Mouse (Mus musculus) liver, embryonic 14.5 days (tissue): ENCODE measurements around the gene Ccrl2. TPM values are rescaled to one million over a fixed set of nuclear protein-coding genes. Genes with fewer than 3 reads are reported as not detected.

Experiments used
- ATAC-seq: fragments of 200-750 bp; cut with Nextera tagmentation; 2 replicates; pipeline ENCODE4 v1.8.0; 2017; ENCODE audit warnings: moderate number of reproducible peaks, mild to moderate bottlenecking, moderate library complexity; ENCODE audit not compliant: insufficient read depth
- DNase-seq, 3 experiments: peaks; one replicate each; pipeline ENCODE4 v3.0.0-alpha.2; 2012 to 2013; ENCODE audit warnings: low read depth in 3 of 3, low spot score in 3 of 3
- H3K27ac ChIP-seq: fragments of 300-500 bp; sonication (generic); 2 replicates; pipeline ENCODE4 v1.5.1; 2014; ENCODE audit warnings: moderate library complexity, mild to moderate bottlenecking, control low read depth, inconsistent platforms
- H3K27me3 ChIP-seq: fragments of 300-500 bp; sonication (generic); 2 replicates; pipeline ENCODE4 v1.6.1; 2014; ENCODE audit warnings: mild to moderate bottlenecking, low read length, moderate library complexity; ENCODE audit not compliant: control insufficient read depth, insufficient read depth
- H3K36me3 ChIP-seq: fragments of 300-500 bp; sonication (generic); replicated peaks from 2 replicates; pipeline ENCODE4 v1.6.1; 2014; ENCODE audit warnings: low read depth; ENCODE audit not compliant: control insufficient read depth, insufficient read depth
- H3K4me1 ChIP-seq, 2 experiments: fragments of 200-500 bp in 1 of 2; fragments of 300-500 bp in 1 of 2; sonication (generic) in 1 of 2; replicated peaks; 2 replicates each; pipeline ENCODE4 v1.6.1; 2012 to 2014; ENCODE audit warnings: antibody characterized with exemption in 1 of 2, inconsistent platforms in 1 of 2, low read length in 1 of 2; ENCODE audit not compliant: control insufficient read depth in 2 of 2, insufficient read depth in 2 of 2
- H3K4me2 ChIP-seq: fragments of 300-500 bp; sonication (generic); 2 replicates; pipeline ENCODE4 v1.6.1; 2014; ENCODE audit warnings: low read depth, mild to moderate bottlenecking, control low read depth, moderate library complexity
- H3K4me3 ChIP-seq, 2 experiments: fragments of 200-500 bp in 1 of 2; fragments of 300-500 bp in 1 of 2; sonication (generic) in 1 of 2; 2 replicates each; pipeline ENCODE4 v1.5.1; 2012 to 2014; ENCODE audit warnings: low read depth in 2 of 2, low read length in 2 of 2, mild to moderate bottlenecking in 2 of 2, control low read depth in 1 of 2, inconsistent platforms in 1 of 2, moderate library complexity in 1 of 2; ENCODE audit not compliant: insufficient read depth in 1 of 2
- H3K9ac ChIP-seq: fragments of 300-500 bp; sonication (generic); replicated peaks from 2 replicates; pipeline ENCODE4 v1.6.1; 2014; ENCODE audit warnings: mild to moderate bottlenecking, control low read depth, moderate library complexity
- H3K9me3 ChIP-seq: fragments of 300-500 bp; sonication (generic); 2 replicates; pipeline ENCODE4 v1.6.1; 2016; ENCODE audit warnings: low read length, mixed read lengths; ENCODE audit not compliant: control insufficient read depth
- CTCF ChIP-seq: IDR thresholded peaks from 2 replicates; pipeline ENCODE4 v1.5.1; 2016; ENCODE audit warnings: antibody characterized with exemption, low read depth, control low read depth
- EP300 ChIP-seq: IDR thresholded peaks from 2 replicates; pipeline ENCODE4 v1.6.1; 2016; ENCODE audit warnings: antibody characterized with exemption, low read depth
- WGBS: fragments of 180-500 bp; shearing (Covaris S2); extraction: QIAGEN DNeasy Blood & Tissue Kit; methylation state at CpG from one replicate; pipeline ENCODE4 v1.1.7; 2014; ENCODE audit not compliant: insufficient replicate concordance; 5-methylcytosine and 5-hydroxymethylcytosine counted together
- polyA plus RNA-seq, 2 experiments: library from polyadenylated mRNA; depleted of rRNA in 1 of 2; stranded (reverse) in 1 of 2; unstranded in 1 of 2; fragments of >200 nt; fragmentation: Nextera tagmentation in 1 of 2; extraction: Ambion mirVana in 1 of 2; gene quantifications; 2 replicates each; pipeline versions ENCODE4 v1.2.1 to v1.2.3; 2012 to 2014

Gene Ccrl2
- polyA plus RNA-seq, 2 experiments, result 8.8 to 16.6 TPM

DNA sequence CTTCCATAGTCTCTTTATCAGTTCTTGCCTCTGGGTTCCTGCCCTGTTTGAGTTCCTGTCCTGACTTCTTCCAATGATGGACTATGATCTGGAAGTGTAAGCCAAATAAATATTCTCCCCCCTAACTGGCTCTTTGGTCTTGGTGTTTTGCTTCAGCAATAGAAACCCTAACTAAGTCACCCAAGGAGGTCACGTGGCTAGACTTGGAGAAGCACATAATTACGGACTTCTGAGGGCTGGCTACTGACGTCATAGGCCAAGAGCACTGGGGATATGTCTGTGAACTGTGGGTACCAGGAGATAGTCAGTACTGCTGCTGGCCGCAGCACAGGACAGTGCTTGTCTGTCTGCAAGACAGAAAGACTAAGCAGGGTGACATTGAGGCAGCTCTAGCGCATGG, 24.4 kb upstream of the Ccrl2 start:
- Histone ChIP-seq H3K27me3 (no peaks in the 10 kb centered on the region), H3K9me3 (no peaks in the 10 kb centered on the region), H3K4me1 (no peaks in the 10 kb centered on the region), H3K9ac (no peak overlapping the region), H3K36me3 (no peaks in the 10 kb centered on the region), H3K4me3 (no peak overlapping the region), H3K27ac (no peak overlapping the region), H3K4me2 (no peak overlapping the region)
- WGBS, result 60% methylated on average over 5 of the region's 5 CpGs
- DNase-seq (no peak), ATAC-seq (no peak)
- TF ChIP-seq EP300 (no peak), CTCF (no peak)

DNA sequence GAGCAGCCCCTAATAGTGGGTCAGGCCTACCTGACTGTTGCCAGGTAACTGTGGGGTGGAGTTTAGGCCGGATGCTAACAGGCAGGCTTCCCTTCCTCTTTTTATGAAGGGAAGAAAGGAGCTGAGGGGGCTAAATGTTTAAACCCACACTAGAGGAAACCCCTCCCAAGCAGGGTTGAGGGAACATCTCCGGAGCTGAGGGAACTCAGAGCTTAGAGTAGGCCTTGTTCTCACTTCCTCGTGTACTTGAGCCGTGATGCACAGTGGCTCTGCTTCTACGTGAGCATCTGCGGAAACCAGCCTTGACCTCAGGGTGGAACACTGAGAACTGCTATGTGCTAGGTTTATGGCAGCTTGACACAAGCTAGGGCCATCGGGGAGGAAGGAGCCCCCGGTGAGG, 23.5 kb upstream of the Ccrl2 start:
- WGBS, result 64% methylated on average over 8 of the region's 8 CpGs
- Histone ChIP-seq H3K4me2 (no peak overlapping the region), H3K27me3 (no peaks in the 10 kb centered on the region), H3K9me3 (no peaks in the 10 kb centered on the region), H3K36me3 (no peaks in the 10 kb centered on the region), H3K4me3 (no peak overlapping the region), H3K27ac (no peak overlapping the region), H3K4me1 (no peaks in the 10 kb centered on the region), H3K9ac (no peak overlapping the region)
- no peak for ATAC-seq
- no peak for DNase-seq
- TF ChIP-seq EP300 (no peak), CTCF (no peak)

DNA sequence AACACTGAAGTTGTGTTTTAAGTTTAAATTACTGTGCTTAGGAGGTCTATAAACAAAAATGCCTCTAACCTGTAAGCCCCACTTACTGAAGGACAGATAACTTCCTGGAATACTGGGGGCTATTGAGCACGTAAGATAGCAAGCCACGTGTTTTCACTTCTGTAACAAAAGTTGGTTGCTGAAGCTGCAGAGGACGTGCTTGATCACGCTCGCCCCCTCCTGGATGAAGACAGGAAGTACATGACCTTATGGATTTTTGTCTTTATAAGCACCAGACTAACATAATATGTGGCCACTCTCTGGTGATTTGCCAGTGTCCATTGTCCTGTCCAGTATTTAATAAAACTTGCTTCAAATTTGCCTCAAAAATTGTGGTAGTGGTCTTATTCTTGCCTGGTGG, 20.4 kb upstream of the Ccrl2 start:
- TF ChIP-seq CTCF (peak; percentile 83), EP300 (no peak)

DNA sequence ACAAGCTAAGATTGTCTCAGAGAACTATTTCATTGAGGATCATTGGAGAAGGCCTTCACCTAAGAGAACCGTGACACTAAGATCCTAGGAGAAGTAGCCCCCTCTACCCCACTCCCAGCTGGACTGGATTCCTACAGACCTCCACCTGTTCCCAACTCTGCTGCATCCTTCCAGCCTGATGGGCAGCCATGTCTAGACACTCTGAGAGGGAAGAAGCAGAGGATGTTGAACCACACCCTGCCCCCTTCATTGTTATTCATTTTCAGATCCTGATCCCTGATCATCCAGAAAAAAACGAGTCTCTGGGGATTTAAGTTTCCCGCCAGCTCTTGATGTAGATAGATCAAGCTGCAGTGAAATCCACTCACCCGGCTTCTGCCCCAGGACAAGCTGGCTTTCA, 15.7 kb upstream of the Ccrl2 start:
- TF ChIP-seq EP300 (no peak), CTCF (no peak)
- H3K9ac ChIP-seq, result no peak overlapping the region
- no peak for ATAC-seq
- H3K27ac ChIP-seq, result no peak overlapping the region
- no peaks in the 10 kb centered on the region for H3K9me3 ChIP-seq
- 61% methylated on average over 4 of the region's 4 CpGs for WGBS
- H3K4me1 ChIP-seq, result no peaks in the 10 kb centered on the region
- no peak overlapping the region for H3K4me3 ChIP-seq
- H3K36me3 ChIP-seq, result no peaks in the 10 kb centered on the region
- DNase-seq, result no peak
- H3K4me2 ChIP-seq, result no peak overlapping the region
- no peaks in the 10 kb centered on the region; the same call in 1 of the 2 replicates for H3K27me3 ChIP-seq

More for the DNA sequence above, 20.4 kb upstream of the Ccrl2 start:
- Histone ChIP-seq H3K27me3 (no peaks in the 10 kb centered on the region), H3K9me3 (no peaks in the 10 kb centered on the region), H3K4me3 (no peak overlapping the region), H3K27ac (no peak overlapping the region), H3K4me2 (no peak overlapping the region), H3K36me3 (no peaks in the 10 kb centered on the region), H3K4me1 (no peaks in the 10 kb centered on the region), H3K9ac (no peak overlapping the region)
- DNase-seq (no peak), ATAC-seq (no peak)
- WGBS, result 45% methylated on average over 5 of the region's 5 CpGs

DNA sequence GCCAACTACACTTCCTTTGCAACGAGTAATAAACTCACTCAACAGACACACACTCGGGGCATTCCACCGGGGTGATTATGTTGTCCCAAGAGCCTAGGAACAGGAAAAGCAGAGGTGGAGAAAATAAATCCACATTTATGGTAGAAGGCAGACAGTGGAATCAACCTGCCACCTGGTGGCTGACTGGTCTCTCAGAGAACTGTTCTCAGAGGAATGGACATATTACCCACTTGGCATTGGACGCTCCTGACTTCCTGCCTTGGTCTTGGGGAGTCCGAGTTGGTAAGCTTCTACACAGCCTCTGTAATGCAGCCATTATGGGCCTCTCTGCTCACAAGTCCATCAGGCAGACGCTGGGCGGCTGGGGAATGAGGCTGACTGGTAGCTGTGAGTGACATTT, 14.9 kb upstream of the Ccrl2 start:
- peak; percentile 71 for TF ChIP-seq CTCF
- no peak for TF ChIP-seq EP300

More for the DNA sequence above, 14.9 kb upstream of the Ccrl2 start:
- 36% methylated on average over 7 of the region's 7 CpGs for WGBS
- Histone ChIP-seq H3K4me3 (no peak overlapping the region), H3K36me3 (no peaks in the 10 kb centered on the region), H3K27ac (no peak overlapping the region), H3K9me3 (no peaks in the 10 kb centered on the region), H3K27me3 (no peaks in the 10 kb centered on the region; the same call in 1 of the 2 replicates), H3K4me2 (no peak overlapping the region), H3K4me1 (no peaks in the 10 kb centered on the region), H3K9ac (no peak overlapping the region)
- DNase-seq, result no peak
- ATAC-seq, result no peak
